Mouse (Mus musculus) olfactory bulb, adult 2 months (tissue): Measurements from ENCODE around the gene Acin1.

Source experiments
- CTCF ChIP-seq: fragments of 200-500 bp; IDR thresholded peaks from 2 replicates; pipeline ENCODE4 v1.5.1; 2012; ENCODE audit warnings: low read depth, mild to moderate bottlenecking, low read length, moderate library complexity; ENCODE audit not compliant: insufficient read depth
- POLR2A ChIP-seq: fragments of 200-500 bp; IDR thresholded peaks from 2 replicates; pipeline ENCODE4 v1.6.1; 2012; ENCODE audit warnings: mild to moderate bottlenecking, low read depth, low read length, moderate library complexity; ENCODE audit not compliant: insufficient read depth

- TF ChIP-seq POLR2A (no peak), CTCF (no peak)
Measured at GRCm38 (mm10) chr14:54640121-54640520, 46.6 kb downstream of the Acin1 start.
